Mouse (Mus musculus) neutrophil, adult 5-6 weeks (primary cell): Measurements from ENCODE around the gene Ctf1. TPM values are rescaled to one million over a fixed set of nuclear protein-coding genes. Genes with fewer than 3 reads are reported as not detected.
"Not testable (repeated sequence)": the region's sequence is repeated elsewhere in the genome, so short reads cannot be mapped to it uniquely, and the experiment has no call there.

ENCODE experiments used
- ATAC-seq: fragments of 151-379, 151-347 bp; 2 replicates; pipeline ENCODE4 v1.8.0; 2017; ENCODE audit warnings: mild to moderate bottlenecking, moderate TSS enrichment; ENCODE audit not compliant: insufficient number of reproducible peaks, poor library complexity, low FRiP score, severe bottlenecking; ENCODE audit errors: extremely low read depth
- total RNA-seq: library from RNA; stranded (forward); fragments of 200-1000 nt; gene quantifications from 2 replicates; pipeline ENCODE4 v1.2.3, GENCODE M21; 2017

Gene Ctf1
- total RNA-seq, 1 experiment from 2014 or later = not detected

- ATAC-seq = no peak
These were observed 22.8 kb upstream of the Ctf1 start for GRCm38 (mm10) chr7:127689626-127690280.

DNA sequence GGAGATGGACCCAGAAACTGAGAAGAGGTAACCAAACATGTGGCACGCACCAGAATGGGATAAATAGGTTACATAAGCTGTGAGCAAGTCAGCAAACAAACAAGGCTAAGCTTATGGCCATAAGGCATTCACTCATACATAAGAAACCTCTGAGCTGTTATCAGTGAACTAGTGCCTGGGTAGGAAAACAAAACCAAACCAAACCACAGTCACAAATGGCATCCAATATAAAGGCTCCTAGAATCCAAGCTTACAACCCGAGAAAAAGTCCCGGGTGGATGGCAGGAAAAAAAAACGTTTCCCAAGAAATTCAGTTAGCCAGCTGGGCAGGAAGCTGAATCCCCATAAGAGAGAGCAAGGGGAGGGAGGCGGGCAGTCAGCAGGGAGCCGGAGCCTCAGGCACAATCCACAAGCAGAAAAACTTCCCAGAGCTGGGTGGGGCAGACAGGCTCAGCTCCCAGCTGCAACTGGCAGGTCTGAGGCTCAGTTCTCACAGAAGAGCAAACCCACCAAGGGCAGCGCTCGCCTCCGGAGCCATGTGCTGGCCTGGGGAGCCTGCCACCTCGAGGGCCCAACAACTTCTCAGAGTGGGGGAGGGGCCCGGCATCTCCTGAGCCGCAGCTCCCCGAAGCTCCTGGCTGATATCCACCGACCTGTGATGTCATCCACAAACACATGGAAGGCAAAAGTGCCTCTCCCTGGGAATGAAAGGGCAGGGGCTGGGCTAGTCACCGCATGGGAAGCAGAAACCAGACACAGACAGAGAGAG lies 21.1 kb upstream of the Ctf1 start:
- no peak for ATAC-seq

GRCm38 (mm10) chr7:127693290-127693689 lies 19.2 kb upstream of the Ctf1 start:
- no peak for ATAC-seq

GRCm38 (mm10) chr7:127693730-127694129 lies 18.8 kb upstream of the Ctf1 start:
- not testable (repeated sequence) for ATAC-seq

DNA sequence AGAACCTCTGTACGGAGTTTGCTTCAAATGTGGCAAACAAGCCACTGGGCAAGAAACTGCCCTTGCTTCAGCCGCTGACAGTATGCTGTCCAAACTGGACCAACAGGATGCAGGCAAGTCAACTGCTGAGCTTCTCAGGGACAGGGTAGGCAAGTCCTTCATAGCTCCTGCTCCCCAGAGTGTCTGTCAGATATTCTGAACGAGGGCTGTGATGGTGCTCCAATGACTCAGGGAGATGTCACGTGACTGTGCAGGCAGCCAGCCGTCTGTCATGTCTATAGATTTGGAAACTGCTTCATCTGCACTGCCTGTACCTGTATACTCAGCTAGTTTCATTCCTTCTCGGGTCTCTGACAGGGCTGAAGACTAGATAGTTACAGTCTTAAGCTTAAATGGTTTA lies 13.6 kb upstream of the Ctf1 start:
- no peak for ATAC-seq

- no peak for ATAC-seq
These were observed 11.7 kb upstream of the Ctf1 start for GRCm38 (mm10) chr7:127700712-127701331.

GRCm38 (mm10) chr7:127703561-127704178 lies 8.9 kb upstream of the Ctf1 start:
- ATAC-seq = no peak

- no peak for ATAC-seq
These were observed 7.9 kb upstream of the Ctf1 start for GRCm38 (mm10) chr7:127704598-127704997.

GRCm38 (mm10) chr7:127705706-127706105 lies 6.8 kb upstream of the Ctf1 start:
- no peak for ATAC-seq

DNA sequence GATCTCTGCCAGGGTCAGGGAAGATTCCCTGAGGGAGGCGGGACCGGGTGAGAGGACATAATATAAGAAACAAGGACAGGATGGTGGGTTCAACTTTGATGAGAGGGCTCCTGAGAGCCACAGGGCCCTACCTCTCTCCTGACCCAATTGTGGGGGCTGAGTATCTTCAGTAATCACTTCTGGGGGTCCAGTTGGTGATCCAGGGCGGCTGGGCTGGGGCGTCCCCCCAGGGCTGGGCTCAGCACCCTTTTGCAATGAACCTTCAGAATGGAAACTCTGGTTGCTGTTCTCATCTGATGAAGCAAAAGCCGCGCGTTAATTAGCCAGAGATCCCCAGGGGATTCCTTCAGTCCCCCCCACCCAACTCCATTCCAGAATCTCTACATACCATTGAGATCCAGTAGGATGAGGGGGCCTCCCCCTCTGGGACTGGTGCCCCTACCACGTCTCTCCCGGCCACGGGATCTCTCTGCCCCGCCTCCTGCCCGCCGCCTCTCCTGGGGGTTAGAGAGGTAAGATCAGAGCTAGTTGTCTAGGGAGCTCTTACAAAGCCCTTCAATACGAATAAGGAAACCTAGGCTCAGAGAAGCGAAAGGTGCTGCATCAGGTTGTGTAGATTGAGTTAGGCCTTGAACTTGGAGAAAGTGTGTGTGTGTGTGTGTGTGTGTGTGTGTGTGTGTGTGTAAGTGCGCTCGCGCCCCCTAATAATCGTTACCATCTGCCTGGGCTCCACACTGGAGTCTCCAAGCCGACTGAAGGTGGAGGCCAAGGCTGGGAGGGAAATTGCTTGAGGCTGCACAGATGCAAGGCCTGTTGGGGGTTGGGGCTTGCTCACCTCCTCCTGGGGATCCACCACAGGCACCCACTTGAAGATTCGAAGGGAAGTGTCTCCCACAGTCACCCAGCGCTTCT lies 5.2 kb upstream of the Ctf1 start:
- ATAC-seq = no peak

DNA sequence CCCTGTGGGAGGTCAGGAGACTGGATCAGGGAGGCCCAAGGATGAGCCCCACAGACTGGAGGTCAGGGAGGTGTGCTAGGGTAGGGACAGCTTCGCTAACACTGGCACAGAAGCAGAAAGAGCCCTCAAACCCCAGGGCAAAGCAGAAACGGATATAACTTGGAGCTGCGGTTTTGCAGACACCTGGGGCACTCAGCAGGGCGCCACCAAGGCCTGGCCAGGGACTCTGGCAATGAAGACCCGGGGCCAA lies 4.7 kb upstream of the Ctf1 start:
- ATAC-seq = no peak

- peak; percentile 57 for ATAC-seq
These were observed 4.1 kb upstream of the Ctf1 start, which contains the start of gene Bcl7c for GRCm38 (mm10) chr7:127708207-127709078. Bcl7c (minus strand) TSS chr7:127708933.

- no peak for ATAC-seq
These were observed 3.1 kb upstream of the Ctf1 start for GRCm38 (mm10) chr7:127709261-127709979.

- ATAC-seq = no peak
These were observed 1.5 kb upstream of the Ctf1 start for GRCm38 (mm10) chr7:127711031-127711430.

DNA sequence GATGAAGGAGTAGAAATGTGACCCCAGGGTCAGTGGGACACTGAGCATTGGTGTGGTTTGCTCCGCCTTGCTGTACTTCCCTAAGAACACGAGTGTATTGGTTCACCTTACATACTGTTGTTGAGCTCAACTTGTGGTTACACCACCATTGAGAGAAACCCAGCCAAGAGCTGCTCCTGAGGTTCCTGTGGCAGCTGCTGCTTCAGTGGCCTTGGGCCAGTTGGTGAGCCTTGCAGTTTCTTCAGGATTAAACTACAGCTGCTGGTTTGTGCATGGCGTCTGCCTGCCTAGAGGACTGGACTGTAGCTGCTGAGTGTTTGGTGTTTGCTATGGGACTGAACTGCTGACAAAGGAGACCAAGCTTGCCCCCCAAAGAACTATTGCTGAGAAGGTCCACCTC lies 1.1 kb upstream of the Ctf1 start:
- no peak for ATAC-seq

DNA sequence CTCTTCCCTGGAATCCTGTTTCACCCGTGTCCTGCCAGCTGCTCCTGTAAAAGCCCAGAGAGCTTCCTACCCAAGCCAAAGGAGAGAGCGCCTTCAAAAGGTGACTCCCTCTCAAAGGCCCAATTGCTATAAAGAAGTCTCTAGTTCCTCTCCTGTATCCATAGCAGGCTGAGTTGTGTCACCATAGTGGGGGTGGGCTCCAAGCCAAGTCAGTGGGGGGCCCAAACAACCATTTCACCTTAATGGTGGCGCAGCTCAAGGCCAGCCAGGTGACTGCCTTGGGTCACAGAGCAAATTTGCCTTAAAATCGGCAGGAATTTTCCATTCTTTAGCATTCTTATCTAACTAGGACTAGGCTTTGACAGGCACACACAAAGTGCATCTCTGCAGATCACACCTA lies 2.3 kb downstream of the Ctf1 start:
- ATAC-seq = no peak

DNA sequence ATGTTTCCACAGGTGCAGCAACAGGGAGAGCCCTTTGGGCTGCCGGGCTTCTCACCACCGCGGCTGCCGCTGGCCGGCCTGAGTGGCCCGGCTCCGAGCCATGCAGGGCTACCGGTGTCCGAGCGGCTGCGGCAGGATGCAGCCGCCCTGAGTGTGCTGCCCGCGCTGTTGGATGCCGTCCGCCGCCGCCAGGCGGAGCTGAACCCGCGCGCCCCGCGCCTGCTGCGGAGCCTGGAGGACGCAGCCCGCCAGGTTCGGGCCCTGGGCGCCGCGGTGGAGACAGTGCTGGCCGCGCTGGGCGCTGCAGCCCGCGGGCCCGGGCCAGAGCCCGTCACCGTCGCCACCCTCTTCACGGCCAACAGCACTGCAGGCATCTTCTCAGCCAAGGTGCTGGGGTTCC lies 4.5 kb downstream of the Ctf1 start:
- ATAC-seq = peak; percentile 39; the same call in 1 of the 2 replicates
